Mouse (Mus musculus) frontal cortex, postnatal 25 days (tissue): ENCODE data around the gene Pcyt2.

ENCODE experiments used
- DNase-seq, 2 experiments: peaks; one replicate each; pipeline ENCODE4 v3.0.0; 2022; ENCODE audit warnings: low spot score in 2 of 2

The Pcyt2 gene

GRCm38 (mm10) chr11:120560952-120561728 lies 56.6 kb downstream of the Pcyt2 start:
- DNase-seq, result no peak
